Mouse (Mus musculus): ENCODE measurements around the gene Iqschfp. TPM values are rescaled to one million over a fixed set of nuclear protein-coding genes. Genes with fewer than 3 reads are reported as not detected.

Iqschfp gene
- total RNA-seq, 2 experiments from 2014 or later = not detected

GRCm38 (mm10) chr3:68583031-68583693 is 691.1 kb downstream of the Iqschfp start:
- DNase-seq = peak in 1 of 2 experiments; percentile 61
- intact Hi-C loops (cut with DNase I) = loop anchor here (2.0 kb wide), 1 partner anchor 32 kb away; no protein-coding TSS in a partner anchor

GRCm38 (mm10) chr3:68583771-68584511 is 691.9 kb downstream of the Iqschfp start:
- intact Hi-C loops (cut with DNase I) = loop anchor here (2.0 kb wide), 1 partner anchor 31 kb away; no protein-coding TSS in a partner anchor
- DNase-seq = peak; percentile 52 to 62

GRCm38 (mm10) chr3:68585213-68585612 is 693.2 kb downstream of the Iqschfp start:
- intact Hi-C loops (cut with DNase I) = no loop called here
- DNase-seq = no peak

- intact Hi-C loops (cut with DNase I) = loop anchor here (2.0 kb wide), 1 partner anchor 14 kb away; no protein-coding TSS in a partner anchor
- DNase-seq = peak in 1 of 2 experiments; percentile 52
These were observed 694.6 kb downstream of the Iqschfp start for GRCm38 (mm10) chr3:68586646-68587064.

GRCm38 (mm10) chr3:68587567-68588245 is 695.7 kb downstream of the Iqschfp start:
- intact Hi-C loops (cut with DNase I) = loop anchor here (2.0 kb wide), 1 partner anchor 13 kb away; no protein-coding TSS in a partner anchor

GRCm38 (mm10) chr3:68589220-68589840 is 697.3 kb downstream of the Iqschfp start:
- intact Hi-C loops (cut with DNase I) = no loop called here
- peak in 1 of 2 experiments; percentile 13 for DNase-seq

More at GRCm38 (mm10) chr3:68587567-68588245, 695.7 kb downstream of the Iqschfp start:
- DNase-seq = no peak

- intact Hi-C loops (cut with DNase I) = loop anchor here (10.0 kb wide), 1 partner anchor 534 kb away; the partner anchor contains the start of gene Kpna4
- DNase-seq = no peak
These were observed 698.4 kb downstream of the Iqschfp start for GRCm38 (mm10) chr3:68590436-68590835.

- no peak for DNase-seq
- intact Hi-C loops (cut with DNase I) = loop anchor here (10.0 kb wide), 1 partner anchor 532 kb away; the partner anchor contains the start of gene Kpna4
These were observed 700.5 kb downstream of the Iqschfp start for GRCm38 (mm10) chr3:68592575-68592974.

- intact Hi-C loops (cut with DNase I) = loop anchor here (10.0 kb wide), 1 partner anchor 532 kb away; the partner anchor contains the start of gene Kpna4
These were observed 701.2 kb downstream of the Iqschfp start for GRCm38 (mm10) chr3:68593073-68593867.

GRCm38 (mm10) chr3:68595316-68595925 is 703.4 kb downstream of the Iqschfp start:
- DNase-seq = no peak
- intact Hi-C loops (cut with DNase I) = loop anchor here (10.0 kb wide), 1 partner anchor 529 kb away; the partner anchor contains the start of gene Kpna4

More at GRCm38 (mm10) chr3:68593073-68593867, 701.2 kb downstream of the Iqschfp start:
- no peak for DNase-seq

- no peak for DNase-seq
- intact Hi-C loops (cut with DNase I) = loop anchor here (10.0 kb wide), 1 partner anchor 528 kb away; the partner anchor contains the start of gene Kpna4
These were observed 704.9 kb downstream of the Iqschfp start for GRCm38 (mm10) chr3:68596938-68597337.

- no peak for DNase-seq
- intact Hi-C loops (cut with DNase I) = no loop called here
These were observed 710.9 kb downstream of the Iqschfp start for GRCm38 (mm10) chr3:68602891-68603290.

GRCm38 (mm10) chr3:68604467-68604866 is 712.4 kb downstream of the Iqschfp start:
- no peak for DNase-seq
- intact Hi-C loops (cut with DNase I) = no loop called here

- intact Hi-C loops (cut with DNase I) = no loop called here
These were observed 712.9 kb downstream of the Iqschfp start for GRCm38 (mm10) chr3:68604962-68605361.

GRCm38 (mm10) chr3:68605942-68606603 is 714.0 kb downstream of the Iqschfp start:
- intact Hi-C loops (cut with DNase I) = no loop called here
- DNase-seq = no peak

More at GRCm38 (mm10) chr3:68604962-68605361, 712.9 kb downstream of the Iqschfp start:
- DNase-seq = no peak

GRCm38 (mm10) chr3:68606730-68607129 is 714.7 kb downstream of the Iqschfp start:
- intact Hi-C loops (cut with DNase I) = no loop called here

GRCm38 (mm10) chr3:68607336-68607735 is 715.3 kb downstream of the Iqschfp start:
- intact Hi-C loops (cut with DNase I) = no loop called here
- no peak for DNase-seq

More at GRCm38 (mm10) chr3:68606730-68607129, 714.7 kb downstream of the Iqschfp start:
- DNase-seq = no peak
